Mouse (Mus musculus) lung, postnatal 10 days (tissue): ENCODE measurements at regions not wholly inside any gene's neighbourhood (a gene's known extent, or its start where the extent isn't known, plus 50 kb on each side); places are given as distances from the start of the nearest gene placed in this dataset.

Experiments used
- DNase-seq: peaks from one replicate; pipeline ENCODE4 v3.0.0; 2021

- no peak for DNase-seq
These were observed 209.9 kb upstream of the Klf14 start for GRCm38 (mm10) chr6:31168730-31169129.

DNA sequence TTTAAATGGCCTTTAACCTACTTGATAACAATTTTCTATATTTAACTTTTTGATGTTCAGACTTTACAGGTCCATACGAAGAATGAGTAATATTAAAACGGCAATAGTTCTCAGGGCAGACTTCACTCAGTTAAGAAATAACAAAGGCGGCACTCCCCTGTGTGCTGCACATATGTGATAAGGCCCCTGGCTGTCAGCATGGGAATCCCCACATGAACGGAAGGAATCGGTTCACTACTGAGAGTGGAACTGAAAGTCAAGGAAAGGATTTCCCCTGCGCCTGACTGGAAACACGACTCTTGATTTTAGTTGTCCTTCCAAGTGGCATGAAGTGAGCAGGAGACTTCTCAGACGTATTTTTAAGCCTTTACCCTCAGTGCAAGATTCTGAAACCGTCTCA, 210.5 kb upstream of the Klf14 start:
- no peak for DNase-seq

GRCm38 (mm10) chr6:31169868-31170600, 211.2 kb upstream of the Klf14 start:
- no peak for DNase-seq

- DNase-seq, result no peak
These were observed 213.1 kb upstream of the Klf14 start for GRCm38 (mm10) chr6:31171831-31172569.

DNA sequence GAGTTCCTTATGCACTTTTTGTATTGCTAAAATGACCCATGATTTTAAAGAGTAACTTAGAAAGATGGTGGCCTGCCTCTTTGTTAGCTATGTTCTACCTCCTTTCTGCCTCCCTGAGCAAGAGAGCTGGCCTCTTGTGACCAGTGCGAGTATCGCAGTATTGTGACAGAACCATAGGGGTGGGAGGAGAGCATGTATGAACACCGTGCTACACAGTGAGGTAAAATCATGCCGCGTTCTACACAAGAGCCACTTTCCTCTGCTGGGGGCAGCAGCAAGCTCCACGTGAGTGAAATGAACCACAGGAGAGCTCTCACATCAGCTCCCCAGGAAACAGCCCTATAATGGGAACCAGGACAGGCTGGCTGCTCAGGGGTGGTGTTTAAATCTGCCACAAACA, 216.9 kb upstream of the Klf14 start:
- DNase-seq, result no peak

DNA sequence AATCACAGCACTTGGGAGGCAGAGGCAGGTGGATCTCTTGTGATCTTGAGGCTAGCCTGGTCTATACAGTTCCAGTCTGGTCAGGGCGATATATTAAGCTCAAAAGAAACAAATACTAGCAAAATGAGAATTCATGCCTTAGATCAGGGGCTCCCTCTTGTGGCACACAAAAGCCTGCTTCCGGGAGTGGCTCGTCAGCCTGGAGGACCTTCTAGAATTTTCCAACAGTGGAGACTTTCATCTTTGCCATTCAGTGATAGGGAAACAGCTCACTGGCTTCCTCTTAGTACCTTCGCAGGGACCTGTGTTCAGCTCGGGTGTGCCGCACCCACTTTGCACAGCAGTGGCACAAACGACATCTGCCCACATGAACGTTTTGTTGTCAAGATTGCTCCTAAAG, 217.5 kb upstream of the Klf14 start:
- peak; percentile 65 for DNase-seq

GRCm38 (mm10) chr6:31176831-31177230, 218.0 kb upstream of the Klf14 start:
- no peak for DNase-seq

DNA sequence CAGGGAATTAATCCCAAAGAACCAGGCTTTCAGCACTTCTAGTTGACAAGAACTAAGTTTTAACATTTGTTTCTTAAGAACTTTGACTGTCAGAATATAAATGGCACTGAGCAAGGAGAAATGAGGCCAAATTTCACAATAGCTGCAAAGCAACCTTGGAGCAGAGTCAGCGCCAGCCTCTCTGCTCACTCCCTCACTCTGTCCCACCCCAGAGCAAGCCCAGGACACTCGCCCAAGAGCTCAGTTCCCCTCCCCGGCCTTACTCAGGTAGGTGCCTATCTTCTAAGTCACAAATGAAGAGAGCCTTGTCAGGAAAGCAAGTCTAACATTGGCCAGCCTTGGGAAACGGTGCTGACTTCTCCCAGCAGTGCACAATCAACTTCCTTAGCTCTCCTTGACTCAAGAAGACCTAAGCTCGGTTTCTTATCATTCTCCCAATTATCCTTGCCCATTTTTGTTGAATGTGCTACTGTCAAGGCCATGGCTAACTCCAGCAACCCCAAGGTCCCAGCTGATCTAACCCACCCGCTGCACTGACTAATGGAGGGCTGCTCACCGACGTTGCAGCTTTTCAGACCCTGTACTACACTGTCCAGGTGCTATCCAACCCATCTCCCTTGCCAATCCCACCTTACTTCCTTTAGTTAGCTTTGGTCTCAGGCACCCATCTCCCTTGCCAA, 219.5 kb upstream of the Klf14 start:
- DNase-seq, result no peak

DNA sequence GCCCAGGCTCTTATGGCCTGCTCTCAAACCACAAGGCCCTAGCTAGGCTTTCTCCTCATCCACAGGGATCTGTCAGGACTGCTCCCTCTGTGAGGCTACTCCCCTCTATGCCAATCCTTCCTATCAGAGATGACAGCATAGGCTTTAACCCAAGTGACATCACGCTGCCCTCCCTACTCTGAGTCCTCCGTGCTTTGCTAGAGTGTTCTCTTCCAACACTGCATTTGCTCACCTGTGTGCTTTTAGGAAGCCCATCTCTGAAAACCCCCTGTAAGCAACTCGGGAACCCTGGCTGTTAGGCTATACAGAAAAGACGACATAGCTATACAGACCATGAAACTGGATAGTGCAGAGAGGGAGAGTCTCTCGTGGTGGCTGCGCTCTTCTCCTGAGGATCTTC, 216.3 kb upstream of the Mkln1 start:
- no peak for DNase-seq

DNA sequence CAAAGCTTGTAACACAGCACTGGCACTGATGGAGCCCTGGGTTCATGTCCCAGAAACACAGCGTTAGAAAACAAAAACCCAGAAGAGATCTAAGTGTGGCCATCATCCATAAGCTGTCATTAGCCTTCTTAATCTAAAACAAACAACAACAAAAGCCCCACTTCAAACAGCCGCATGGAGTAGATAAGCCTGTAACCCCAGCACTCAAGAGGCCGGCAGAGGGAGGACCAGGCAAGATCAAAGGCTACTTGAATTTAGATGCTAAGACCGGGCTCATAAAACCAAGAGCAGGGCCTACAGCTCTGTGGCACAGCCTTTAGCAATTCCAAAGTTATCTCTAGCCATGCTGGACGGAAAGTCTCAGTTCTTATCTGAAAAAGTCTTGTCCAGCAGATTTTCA, 215.4 kb upstream of the Mkln1 start:
- no peak for DNase-seq

DNA sequence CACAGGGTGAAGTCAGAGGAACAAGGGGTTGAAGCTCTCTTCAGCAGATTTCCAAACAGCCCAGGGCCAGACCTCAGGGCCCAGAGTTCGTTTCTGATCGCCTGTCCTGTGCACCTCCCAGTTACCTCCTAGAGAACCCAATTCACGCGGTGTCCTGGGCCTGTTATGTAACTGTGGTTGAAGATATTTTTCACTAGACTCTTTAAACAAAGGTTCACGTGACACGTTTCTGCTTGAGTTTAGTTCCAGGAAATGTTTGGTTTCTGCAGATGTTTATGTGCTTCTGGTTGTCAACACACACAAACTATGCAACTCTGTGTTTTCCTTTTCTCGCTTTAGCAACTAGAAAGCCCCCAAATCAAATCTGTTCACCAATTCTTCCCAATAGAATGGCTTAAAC, 214.0 kb upstream of the Mkln1 start:
- no peak for DNase-seq

- DNase-seq, result no peak
These were observed 213.4 kb upstream of the Mkln1 start for GRCm38 (mm10) chr6:31185151-31185550.

DNA sequence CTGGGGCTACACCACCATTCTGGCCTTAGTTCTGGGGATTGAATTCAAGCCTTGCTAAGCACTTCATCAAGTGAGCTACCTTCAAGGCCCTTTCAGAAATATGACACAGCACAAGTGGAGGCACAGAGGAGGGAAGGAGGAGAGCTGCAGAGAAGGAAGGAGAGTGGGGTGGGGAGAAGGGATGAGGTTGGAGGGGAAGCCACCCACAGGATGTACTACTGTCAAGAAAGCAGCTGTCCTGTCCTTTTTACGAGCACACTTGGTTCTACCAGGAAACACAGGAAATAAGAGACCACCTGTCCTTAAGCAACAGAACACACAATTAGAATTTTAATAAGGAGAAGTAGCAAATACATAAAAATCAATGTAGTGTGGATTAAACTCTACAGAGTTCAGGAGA, 210.5 kb upstream of the Mkln1 start:
- no peak for DNase-seq

DNA sequence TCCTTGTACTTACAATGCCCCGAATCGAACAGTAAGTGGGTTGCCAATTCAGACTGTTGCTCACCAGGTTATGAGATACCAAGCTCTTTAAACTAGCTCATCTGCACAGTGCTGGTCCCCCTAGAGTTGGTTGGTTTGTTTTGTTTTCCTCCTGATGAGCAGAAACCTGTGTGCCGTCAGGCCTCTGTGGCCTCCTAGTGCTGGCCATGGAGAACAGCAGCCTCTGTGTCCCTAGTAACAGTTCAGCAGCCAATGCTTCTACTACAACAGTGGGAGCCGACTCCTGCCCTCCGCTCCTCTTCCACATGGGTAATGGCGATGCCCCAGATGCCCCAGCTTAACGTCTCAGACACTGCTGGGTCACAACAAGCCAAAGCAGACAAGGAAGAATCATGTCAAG, 209.5 kb upstream of the Mkln1 start:
- peak; percentile 30 for DNase-seq

GRCm38 (mm10) chr6:31190070-31190469, 208.5 kb upstream of the Mkln1 start:
- no peak for DNase-seq

DNA sequence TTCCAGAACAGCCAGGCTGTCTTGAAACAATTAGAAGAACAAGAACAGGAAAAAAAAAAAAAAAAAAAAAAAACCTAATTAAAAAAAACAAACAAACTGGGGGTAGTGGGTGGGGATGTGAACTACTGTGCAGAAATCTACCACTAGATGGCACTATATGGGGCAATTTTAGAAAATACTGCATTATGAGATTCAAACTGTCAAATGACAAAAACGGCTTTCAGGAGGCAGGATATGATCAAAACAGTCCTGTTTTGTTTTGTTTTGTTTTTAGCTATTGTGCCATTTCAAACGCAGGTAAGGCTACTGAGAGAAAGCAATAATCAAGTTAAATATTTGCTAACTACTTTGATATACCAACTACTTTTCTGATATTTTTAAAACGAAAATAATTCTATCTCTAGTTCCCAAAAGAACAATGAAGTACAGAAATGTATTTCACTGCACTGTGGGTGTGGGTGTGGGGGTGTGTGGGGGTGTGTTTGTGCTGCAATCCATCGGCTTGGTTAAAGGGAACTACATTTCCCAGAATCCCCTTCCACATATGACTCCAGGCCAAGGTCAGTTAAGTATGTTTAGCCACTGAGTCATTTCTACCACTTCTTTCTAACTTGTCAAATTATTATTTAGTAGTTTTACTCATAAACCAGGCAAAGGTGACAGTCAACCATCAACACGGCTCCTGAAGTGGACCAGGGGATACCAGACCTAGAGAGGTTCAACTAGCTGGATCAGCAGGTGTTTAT, 207.7 kb upstream of the Mkln1 start:
- peak; percentile 51 for DNase-seq

- no peak for DNase-seq
These were observed 207.0 kb upstream of the Mkln1 start for GRCm38 (mm10) chr6:31191577-31191976.

- no peak for DNase-seq
These were observed 206.3 kb upstream of the Mkln1 start for GRCm38 (mm10) chr6:31192197-31192596.

- no peak for DNase-seq
These were observed 205.3 kb upstream of the Mkln1 start for GRCm38 (mm10) chr6:31193202-31193601.

DNA sequence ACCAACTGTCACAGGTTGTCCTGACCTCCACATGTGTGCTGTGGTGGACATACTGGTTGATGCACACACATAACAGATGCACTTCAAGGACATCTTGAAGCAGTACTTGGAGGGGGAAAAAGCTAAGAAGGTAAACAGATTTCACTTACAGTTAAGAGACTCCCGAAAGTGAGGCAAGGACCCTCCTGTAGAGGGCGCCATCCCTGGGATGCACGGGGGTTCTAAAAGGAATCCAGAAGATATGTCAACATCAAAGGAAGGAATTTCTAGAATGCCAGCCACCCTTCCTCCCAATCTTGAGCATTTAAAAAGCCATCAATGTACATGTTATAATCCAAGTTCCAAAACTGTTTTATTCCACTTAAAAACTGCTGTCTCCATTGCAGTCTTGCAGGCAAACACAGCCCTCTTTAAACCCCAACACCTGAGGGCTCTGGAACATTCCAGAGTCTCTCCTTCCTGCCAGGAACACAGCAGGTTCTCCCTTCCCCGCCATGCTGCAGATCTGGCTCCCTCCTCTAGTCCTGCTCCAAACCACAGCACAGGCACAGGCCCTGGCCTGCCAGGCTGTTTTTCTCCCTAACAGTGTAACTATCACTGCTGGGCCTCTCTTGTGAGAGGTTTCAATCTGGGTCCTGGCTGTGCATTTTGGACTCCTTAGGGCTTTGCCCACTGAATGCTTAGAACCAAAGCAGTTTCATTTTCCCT, 200.8 kb upstream of the Mkln1 start:
- DNase-seq, result peak; percentile 46

- no peak for DNase-seq
These were observed 200.2 kb upstream of the Mkln1 start for GRCm38 (mm10) chr6:31198340-31198739.

DNA sequence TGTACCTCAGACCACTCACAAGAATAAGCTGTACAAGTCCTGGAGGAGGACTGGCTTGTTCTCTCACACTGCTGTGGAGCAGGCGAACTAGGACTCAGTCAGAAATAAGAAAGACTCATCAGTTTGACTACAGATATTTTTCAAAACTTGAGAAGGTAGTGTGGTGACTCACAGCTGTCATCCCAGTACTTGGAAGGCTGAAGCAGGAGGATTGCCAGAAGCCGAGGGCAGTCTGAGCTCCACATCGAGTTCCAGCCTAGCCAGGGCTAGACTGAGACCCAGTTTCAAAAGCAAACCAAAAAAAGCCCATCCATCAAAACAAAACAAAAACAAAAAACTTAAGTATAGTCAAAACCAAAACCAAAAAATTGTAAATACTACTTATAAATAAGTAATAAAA, 197.8 kb upstream of the Mkln1 start:
- DNase-seq, result no peak
